ENCODE assay signal across 34 mouse cellular contexts in genomic region chr14:100507616-100508015, GRCm38 (mm10).
"Had no signal": no experiment of that assay in that cellular context is flagged by ENCODE, and none has a peak within 500 bp of the region (broad histone marks: within the 10 kb centered on the region; RNA-seq: fewer than 3 reads in every experiment).

No protein-coding gene starts in this region.

- H3K9ac ChIP-seq: heart, embryonic 12.5 days; heart, embryonic 13.5 days; heart, embryonic 15.5 days; hindbrain, embryonic 12.5 days; hindbrain, embryonic 13.5 days; hindbrain, embryonic 14.5 days; hindbrain, embryonic 15.5 days; intestine, embryonic 15.5 days; kidney, embryonic 15.5 days had no signal

- H3K9me3 ChIP-seq: heart, embryonic 10.5 days; heart, embryonic 13.5 days; heart, embryonic 15.5 days; hindbrain, embryonic 10.5 days; hindbrain, embryonic 12.5 days; hindbrain, embryonic 13.5 days; hindbrain, embryonic 15.5 days; intestine, embryonic 15.5 days; kidney, embryonic 15.5 days had no signal

- H3K4me2 ChIP-seq: heart, embryonic 11.5 days; heart, embryonic 12.5 days; heart, embryonic 13.5 days; heart, embryonic 15.5 days; hindbrain, embryonic 12.5 days; hindbrain, embryonic 13.5 days; hindbrain, embryonic 14.5 days; hindbrain, embryonic 15.5 days; intestine, embryonic 15.5 days; kidney, embryonic 15.5 days had no signal

- H3K4me3 ChIP-seq: heart, embryonic 10.5 days; heart, embryonic 12.5 days; heart, embryonic 13.5 days; heart, embryonic 15.5 days; hindbrain, embryonic 10.5 days; hindbrain, embryonic 12.5 days; hindbrain, embryonic 13.5 days; hindbrain, embryonic 15.5 days; intestine, embryonic 15.5 days; kidney, embryonic 15.5 days; layer of hippocampus, adult 2 months had no signal

- H3K36me3 ChIP-seq: heart, embryonic 10.5 days; heart, embryonic 12.5 days; heart, embryonic 13.5 days; heart, embryonic 15.5 days; hindbrain, embryonic 10.5 days; hindbrain, embryonic 12.5 days; hindbrain, embryonic 13.5 days; hindbrain, embryonic 15.5 days; intestine, embryonic 15.5 days; kidney, embryonic 15.5 days had no signal

- ATAC-seq: hindbrain, embryonic 16.5 days; hindbrain, postnatal 0 days; intestine, embryonic 15.5 days; intestine, embryonic 16.5 days; intestine, postnatal 0 days had no signal

- H3K4me1 ChIP-seq: heart, embryonic 10.5 days; heart, embryonic 12.5 days; heart, embryonic 13.5 days; heart, embryonic 15.5 days; hindbrain, embryonic 10.5 days; hindbrain, embryonic 12.5 days; hindbrain, embryonic 13.5 days; hindbrain, embryonic 15.5 days; intestine, embryonic 15.5 days; kidney, embryonic 15.5 days had no signal

- H3K27ac ChIP-seq: heart, embryonic 10.5 days; heart, embryonic 13.5 days; heart, embryonic 15.5 days; hindbrain, embryonic 10.5 days; hindbrain, embryonic 12.5 days; hindbrain, embryonic 13.5 days; hindbrain, embryonic 14.5 days; hindbrain, embryonic 15.5 days; hindbrain, postnatal 0 days; intestine, embryonic 15.5 days; kidney, embryonic 15.5 days; kidney, postnatal 0 days; layer of hippocampus, adult 2 months had no signal

- H3K27me3 ChIP-seq: heart, embryonic 12.5 days; heart, embryonic 13.5 days; heart, embryonic 15.5 days; hindbrain, embryonic 12.5 days; hindbrain, embryonic 13.5 days; hindbrain, embryonic 15.5 days; intestine, embryonic 15.5 days; kidney, embryonic 15.5 days had no signal

- DNase-seq: heart, postnatal 10 days; heart, postnatal 14 days; heart, postnatal 36 days; heart, postnatal 4 days; kidney, adult 11 months; kidney, adult 18-20 months; kidney, adult 2 months; kidney, adult 8-10 months; kidney, adult 9 months; kidney, postnatal 10 days; kidney, postnatal 14 days; kidney, postnatal 25 days; kidney, postnatal 36 days; kidney, postnatal 4 days; layer of hippocampus, adult 9-11 months; layer of hippocampus, postnatal 36 days had no signal
